Mouse (Mus musculus) kidney, embryonic 16.5 days (tissue): ENCODE data around the gene Kmt5b. TPM values are rescaled to one million over a fixed set of nuclear protein-coding genes. Genes with fewer than 3 reads are reported as not detected.

ENCODE experiments used
- ATAC-seq: fragments of 200-750 bp; cut with Nextera tagmentation; 2 replicates; pipeline ENCODE4 v1.8.0; 2017; ENCODE audit warnings: moderate TSS enrichment; ENCODE audit not compliant: low FRiP score, low TSS enrichment
- H3K27ac ChIP-seq: fragments of 300-500 bp; sonication (generic); 2 replicates; pipeline ENCODE4 v1.5.1; 2014; ENCODE audit warnings: low read length
- H3K27me3 ChIP-seq: fragments of 300-500 bp; sonication (generic); 2 replicates; pipeline ENCODE4 v1.6.1; 2014; ENCODE audit warnings: low read length, control low read depth, mixed read lengths; ENCODE audit not compliant: insufficient read depth
- H3K36me3 ChIP-seq: fragments of 300-500 bp; sonication (generic); 2 replicates; pipeline ENCODE4 v1.6.1; 2014; ENCODE audit warnings: low read length, control low read depth, mixed read lengths; ENCODE audit not compliant: insufficient read depth
- H3K4me1 ChIP-seq: fragments of 300-500 bp; sonication (generic); 2 replicates; pipeline ENCODE4 v1.6.1; 2014; ENCODE audit warnings: low read length, control low read depth, mixed read lengths; ENCODE audit not compliant: insufficient read depth
- H3K4me2 ChIP-seq: fragments of 300-500 bp; sonication (generic); replicated peaks from 2 replicates; pipeline ENCODE4 v1.6.1; 2014; ENCODE audit warnings: low read depth, low read length
- H3K4me3 ChIP-seq: fragments of 300-500 bp; sonication (generic); 2 replicates; pipeline ENCODE4 v1.5.1; 2014; ENCODE audit warnings: mild to moderate bottlenecking, low read length
- H3K9ac ChIP-seq: fragments of 300-500 bp; sonication (generic); replicated peaks from 2 replicates; pipeline ENCODE4 v1.6.1; 2014; ENCODE audit warnings: low read length
- H3K9me3 ChIP-seq: fragments of 300-500 bp; sonication (generic); 2 replicates; pipeline ENCODE4 v1.6.1; 2016; ENCODE audit warnings: low read length, control low read depth
- WGBS: fragments of 180-500 bp; shearing (Covaris S2); extraction: QIAGEN DNeasy Blood & Tissue Kit; methylation state at CpG from one replicate; pipeline ENCODE4 v1.1.7; 2014; 5-methylcytosine and 5-hydroxymethylcytosine counted together
- polyA plus RNA-seq: library from polyadenylated mRNA; unstranded; fragments of >200 nt; fragmentation: Nextera tagmentation; extraction: Ambion mirVana; gene quantifications from 2 replicates; pipeline ENCODE4 v1.2.1, GENCODE M21; 2015

Kmt5b gene
- polyA plus RNA-seq, 1 experiment from 2014 or later: 28.1 TPM

GRCm38 (mm10) chr19:3847711-3848110 lies 80.5 kb downstream of the Kmt5b start:
- WGBS: 88% methylated on average over 5 of the region's 5 CpGs

GRCm38 (mm10) chr19:3848207-3848808 lies 81.1 kb downstream of the Kmt5b start:
- Histone ChIP-seq H3K4me3 (no peak overlapping the region), H3K9ac (no peak overlapping the region), H3K9me3 (no peaks in the 10 kb centered on the region), H3K27ac (peak overlapping the region; percentile 55), H3K4me1 (peaks cover 15% of the 10 kb centered on the region), H3K27me3 (no peaks in the 10 kb centered on the region), H3K4me2 (no peak overlapping the region), H3K36me3 (no peaks in the 10 kb centered on the region)
- WGBS: 39% methylated on average over 7 of the region's 7 CpGs
- ATAC-seq: no peak

More at GRCm38 (mm10) chr19:3847711-3848110, 80.5 kb downstream of the Kmt5b start:
- H3K9me3 ChIP-seq: no peaks in the 10 kb centered on the region
- no peak overlapping the region for H3K9ac ChIP-seq
- no peak for ATAC-seq
- no peaks in the 10 kb centered on the region for H3K27me3 ChIP-seq
- no peak overlapping the region for H3K4me3 ChIP-seq
- H3K27ac ChIP-seq: no peak overlapping the region
- H3K4me2 ChIP-seq: no peak overlapping the region
- peaks cover 17% of the 10 kb centered on the region for H3K4me1 ChIP-seq
- no peaks in the 10 kb centered on the region for H3K36me3 ChIP-seq

DNA sequence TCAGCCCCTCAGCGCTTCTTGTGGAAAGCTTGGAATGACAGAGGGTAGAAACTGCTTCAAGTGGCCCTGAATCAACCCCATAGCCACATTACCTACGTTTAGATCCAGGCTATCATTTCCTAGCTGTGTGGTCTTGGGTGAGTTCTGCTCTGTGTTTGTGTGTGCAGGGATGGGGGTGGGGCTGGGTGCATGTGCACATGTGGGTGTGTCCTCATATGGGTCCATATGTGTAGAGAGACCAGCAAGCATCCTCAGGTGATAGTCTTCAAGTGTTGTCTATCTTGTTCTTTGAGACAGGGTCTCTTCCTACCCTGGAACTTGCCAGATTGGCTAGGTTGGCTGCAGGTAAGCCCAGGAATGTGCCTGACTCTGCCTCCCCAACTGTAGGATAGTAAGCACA lies 82.0 kb downstream of the Kmt5b start:
- peak overlapping the region; percentile 55; the same call in 1 of the 2 replicates for H3K27ac ChIP-seq
- no peaks in the 10 kb centered on the region for H3K9me3 ChIP-seq
- no peak overlapping the region for H3K4me2 ChIP-seq
- H3K4me1 ChIP-seq: peaks cover 24% of the 10 kb centered on the region
- H3K4me3 ChIP-seq: no peak overlapping the region
- H3K9ac ChIP-seq: no peak overlapping the region
- no peaks in the 10 kb centered on the region for H3K36me3 ChIP-seq
- ATAC-seq: no peak
- 88% methylated on average over 2 of the region's 2 CpGs for WGBS
- H3K27me3 ChIP-seq: no peaks in the 10 kb centered on the region

DNA sequence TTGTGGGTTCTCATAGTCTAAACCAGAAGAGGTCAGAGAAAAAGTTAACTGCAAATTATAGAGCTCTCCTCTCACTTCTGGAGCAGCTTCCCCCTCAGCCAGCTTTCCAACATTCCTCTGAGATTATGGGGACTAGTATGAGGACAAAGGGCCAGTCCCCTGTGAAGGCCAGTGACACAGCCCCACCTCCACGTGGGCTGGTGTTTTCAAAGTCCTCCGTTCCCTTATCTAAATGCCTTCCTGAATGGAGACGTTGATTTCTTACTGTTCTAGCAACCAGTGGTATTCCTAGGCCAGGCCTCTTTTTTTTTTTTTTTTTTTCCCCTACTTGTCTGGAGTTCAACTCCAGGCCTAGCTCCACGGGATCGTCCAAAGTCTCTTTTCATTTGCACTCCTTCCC lies 82.9 kb downstream of the Kmt5b start:
- no peaks in the 10 kb centered on the region for H3K27me3 ChIP-seq
- no peak overlapping the region for H3K4me2 ChIP-seq
- no peak overlapping the region for H3K9ac ChIP-seq
- H3K4me3 ChIP-seq: no peak overlapping the region
- 52% methylated on average over 5 of the region's 5 CpGs for WGBS
- H3K9me3 ChIP-seq: no peaks in the 10 kb centered on the region
- no peak overlapping the region for H3K27ac ChIP-seq
- no peak for ATAC-seq
- H3K4me1 ChIP-seq: peaks cover 30% of the 10 kb centered on the region
- no peaks in the 10 kb centered on the region for H3K36me3 ChIP-seq

GRCm38 (mm10) chr19:3850847-3851469 lies 83.7 kb downstream of the Kmt5b start:
- Histone ChIP-seq H3K9me3 (no peaks in the 10 kb centered on the region), H3K9ac (peak overlapping the region; percentile 69), H3K27ac (peak overlapping the region; percentile 68), H3K36me3 (no peaks in the 10 kb centered on the region), H3K4me2 (peak overlapping the region; percentile 79), H3K27me3 (no peaks in the 10 kb centered on the region), H3K4me3 (peak overlapping the region; percentile 65), H3K4me1 (peaks cover 39% of the 10 kb centered on the region)
- WGBS: 5% methylated on average over 19 of the region's 19 CpGs
- 0 out of 2 replicates have a peak, but pooled peaks have one; percentile 6 for ATAC-seq

- no peaks in the 10 kb centered on the region for H3K36me3 ChIP-seq
- peak within 1 kb of the TSS; percentile 83 for H3K9ac ChIP-seq
- H3K27ac ChIP-seq: peak within 1 kb of the TSS; percentile 98
- peak within 1 kb of the TSS; percentile 79 for H3K4me2 ChIP-seq
- no peaks in the 10 kb centered on the region for H3K9me3 ChIP-seq
- peaks cover 40% of the 10 kb centered on the region for H3K4me1 ChIP-seq
- WGBS: 0% methylated on average over 54 of the region's 54 CpGs
- H3K4me3 ChIP-seq: peak within 1 kb of the TSS; percentile 65
- H3K27me3 ChIP-seq: no peaks in the 10 kb centered on the region
- peak; percentile 98 for ATAC-seq
Observed at GRCm38 (mm10) chr19:3851502-3851962, 84.3 kb downstream of the Kmt5b start, which contains the start of gene Chka. Gene Chka, plus strand, starts transcription at chr19:3851773.

GRCm38 (mm10) chr19:3851979-3852681 lies 84.9 kb downstream of the Kmt5b start:
- Histone ChIP-seq H3K9me3 (no peaks in the 10 kb centered on the region), H3K27ac (peak overlapping the region; percentile 98), H3K4me1 (peaks cover 40% of the 10 kb centered on the region), H3K9ac (peak overlapping the region; percentile 83), H3K36me3 (no peaks in the 10 kb centered on the region), H3K27me3 (no peaks in the 10 kb centered on the region), H3K4me2 (peak overlapping the region; percentile 79), H3K4me3 (peak overlapping the region; percentile 65)
- no peak; the same call in none of the 2 replicates for ATAC-seq
- under 1% methylated on average over 62 of the region's 74 CpGs for WGBS

GRCm38 (mm10) chr19:3853121-3853520 lies 85.9 kb downstream of the Kmt5b start:
- Histone ChIP-seq H3K9ac (no peak overlapping the region), H3K36me3 (no peaks in the 10 kb centered on the region), H3K4me1 (peaks cover 42% of the 10 kb centered on the region), H3K4me3 (peak overlapping the region; percentile 65), H3K27ac (no peak overlapping the region), H3K4me2 (peak overlapping the region; percentile 79), H3K27me3 (no peaks in the 10 kb centered on the region), H3K9me3 (no peaks in the 10 kb centered on the region)
- no peak for ATAC-seq
- WGBS: 83% methylated on average over 10 of the region's 10 CpGs

DNA sequence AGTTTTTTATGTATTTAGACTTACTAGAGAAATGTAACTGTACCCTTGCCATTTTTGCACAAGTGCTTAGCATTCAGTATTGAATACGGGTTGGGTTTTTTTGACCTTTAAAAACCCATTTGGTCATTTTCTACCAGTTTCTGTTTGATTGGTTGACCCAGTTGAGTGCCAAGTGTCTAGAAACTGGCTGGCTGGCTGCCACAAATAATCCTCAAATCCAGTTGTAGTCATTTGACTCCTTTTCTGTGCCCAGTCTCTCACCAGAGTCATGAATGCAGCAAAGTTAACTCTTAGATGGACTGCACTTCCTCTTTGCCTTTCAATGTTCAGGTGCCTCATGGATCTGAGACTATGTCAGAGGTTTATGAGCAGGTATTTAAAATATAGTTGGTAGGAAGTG lies 86.7 kb downstream of the Kmt5b start:
- Histone ChIP-seq H3K4me3 (peak overlapping the region; percentile 65), H3K9ac (no peak overlapping the region), H3K27me3 (no peaks in the 10 kb centered on the region), H3K9me3 (no peaks in the 10 kb centered on the region), H3K4me2 (peak overlapping the region; percentile 79), H3K36me3 (no peaks in the 10 kb centered on the region), H3K27ac (no peak overlapping the region), H3K4me1 (peaks cover 42% of the 10 kb centered on the region)
- no peak for ATAC-seq
- 82% methylated on average over 1 of the region's 1 CpGs for WGBS
